Mouse (Mus musculus) intestine, embryonic 15.5 days (tissue): ENCODE measurements around the gene Thsd4. TPM values are rescaled to one million over a fixed set of nuclear protein-coding genes. Genes with fewer than 3 reads are reported as not detected.

Experiments
- ATAC-seq: fragments of 200-750 bp; cut with Nextera tagmentation; 2 replicates; pipeline ENCODE4 v1.8.0; 2017; ENCODE audit warnings: moderate TSS enrichment, moderate library complexity
- H3K27ac ChIP-seq: fragments of 300-500 bp; sonication (generic); 2 replicates; pipeline ENCODE4 v1.5.1; 2015; ENCODE audit warnings: mild to moderate bottlenecking, inconsistent platforms
- H3K27me3 ChIP-seq: fragments of 300-500 bp; sonication (generic); replicated peaks from 2 replicates; pipeline ENCODE4 v1.6.1; 2015; ENCODE audit warnings: inconsistent platforms
- H3K36me3 ChIP-seq: fragments of 300-500 bp; sonication (generic); 2 replicates; pipeline ENCODE4 v1.6.1; 2015; ENCODE audit warnings: inconsistent platforms
- H3K4me1 ChIP-seq: fragments of 300-500 bp; sonication (generic); replicated peaks from 2 replicates; pipeline ENCODE4 v1.6.1; 2015; ENCODE audit warnings: inconsistent platforms
- H3K4me2 ChIP-seq: fragments of 300-500 bp; sonication (generic); replicated peaks from 2 replicates; pipeline ENCODE4 v1.6.1; 2015; ENCODE audit warnings: mild to moderate bottlenecking, inconsistent platforms
- H3K4me3 ChIP-seq: fragments of 300-500 bp; sonication (generic); replicated peaks from 2 replicates; pipeline ENCODE4 v1.5.1; 2015; ENCODE audit warnings: inconsistent platforms
- H3K9ac ChIP-seq: fragments of 300-500 bp; sonication (generic); 2 replicates; pipeline ENCODE4 v1.6.1; 2015; ENCODE audit warnings: inconsistent platforms
- H3K9me3 ChIP-seq: fragments of 300-500 bp; sonication (generic); 2 replicates; pipeline ENCODE4 v1.6.1; 2016; ENCODE audit warnings: inconsistent platforms
- WGBS: fragments of 180-500 bp; shearing (Covaris S2); methylation state at CpG from one replicate; pipeline ENCODE4 v1.1.7; 2015; 5-methylcytosine and 5-hydroxymethylcytosine counted together
- polyA plus RNA-seq: library from polyadenylated mRNA; unstranded; fragments of >200 nt; fragmentation: Nextera tagmentation; extraction: Ambion mirVana; gene quantifications from 2 replicates; pipeline ENCODE4 v1.2.1, GENCODE M21; 2015

Gene Thsd4
- polyA plus RNA-seq, 1 experiment from 2014 or later: 23.2 TPM

DNA sequence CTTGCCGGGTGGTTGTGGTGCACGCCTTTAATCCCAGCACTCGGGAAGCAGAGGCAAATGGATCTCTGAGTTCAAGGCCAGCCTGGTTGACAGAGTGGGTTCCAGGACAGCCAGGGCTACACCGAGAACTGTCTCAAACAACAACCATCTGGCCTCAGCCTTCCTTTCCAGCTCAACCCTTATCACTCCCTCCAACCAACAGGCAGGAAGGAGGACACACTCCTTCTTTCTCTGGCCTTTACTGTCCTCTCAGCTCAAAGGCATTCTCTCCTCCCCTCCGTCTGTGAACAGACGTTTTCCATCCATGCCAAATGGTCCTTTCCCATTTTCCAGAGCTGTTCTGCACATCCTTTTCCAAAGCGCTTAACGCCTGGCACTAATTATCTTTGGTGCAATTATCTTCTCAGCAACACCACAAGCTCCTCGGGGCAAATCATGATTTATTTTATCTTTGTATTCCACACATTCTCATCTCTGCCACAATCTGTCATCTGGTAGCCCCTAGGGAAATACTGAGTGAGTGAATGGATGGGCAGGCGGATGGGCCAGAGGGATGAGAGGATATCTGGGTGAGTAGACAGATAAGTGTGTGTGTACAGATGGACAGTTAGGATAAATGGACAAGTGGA, 80.5 kb downstream of the Thsd4 start:
- H3K36me3 ChIP-seq: no peaks in the 10 kb centered on the region
- no peaks in the 10 kb centered on the region for H3K9me3 ChIP-seq
- peaks cover 8% of the 10 kb centered on the region; the same call in 1 of the 2 replicates for H3K4me1 ChIP-seq
- no peak overlapping the region for H3K27ac ChIP-seq
- 76% methylated on average over 10 of the region's 10 CpGs for WGBS
- H3K9ac ChIP-seq: no peak overlapping the region
- no peak overlapping the region for H3K4me3 ChIP-seq
- H3K27me3 ChIP-seq: no peaks in the 10 kb centered on the region
- no peak overlapping the region for H3K4me2 ChIP-seq
- ATAC-seq: no peak

DNA sequence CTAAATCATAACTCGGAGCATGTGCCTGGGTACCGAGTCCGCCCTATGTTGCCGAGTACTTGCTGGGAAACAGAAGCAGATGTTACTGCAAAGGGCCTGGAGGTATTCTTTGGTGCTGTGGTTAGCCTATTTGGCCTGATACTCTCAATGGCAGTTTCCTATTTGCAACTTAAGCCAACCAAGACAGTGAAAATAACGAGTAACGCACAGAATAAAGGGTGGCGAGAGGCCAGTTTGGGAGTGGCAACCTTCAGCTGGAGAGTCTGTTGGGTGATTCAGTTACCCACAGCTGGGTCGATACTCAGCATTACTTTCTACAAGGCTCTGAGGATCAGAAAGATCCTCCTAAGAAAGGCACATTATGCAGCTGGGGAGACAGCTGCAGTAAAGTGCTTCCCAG, 81.3 kb downstream of the Thsd4 start:
- H3K36me3 ChIP-seq: no peaks in the 10 kb centered on the region
- no peak overlapping the region for H3K4me3 ChIP-seq
- H3K27ac ChIP-seq: no peak overlapping the region
- H3K27me3 ChIP-seq: no peaks in the 10 kb centered on the region
- peaks cover under 1% of the 10 kb centered on the region; the same call in 1 of the 2 replicates for H3K4me1 ChIP-seq
- H3K9ac ChIP-seq: no peak overlapping the region
- WGBS: 67% methylated on average over 8 of the region's 8 CpGs
- no peaks in the 10 kb centered on the region for H3K9me3 ChIP-seq
- H3K4me2 ChIP-seq: no peak overlapping the region
- ATAC-seq: no peak

DNA sequence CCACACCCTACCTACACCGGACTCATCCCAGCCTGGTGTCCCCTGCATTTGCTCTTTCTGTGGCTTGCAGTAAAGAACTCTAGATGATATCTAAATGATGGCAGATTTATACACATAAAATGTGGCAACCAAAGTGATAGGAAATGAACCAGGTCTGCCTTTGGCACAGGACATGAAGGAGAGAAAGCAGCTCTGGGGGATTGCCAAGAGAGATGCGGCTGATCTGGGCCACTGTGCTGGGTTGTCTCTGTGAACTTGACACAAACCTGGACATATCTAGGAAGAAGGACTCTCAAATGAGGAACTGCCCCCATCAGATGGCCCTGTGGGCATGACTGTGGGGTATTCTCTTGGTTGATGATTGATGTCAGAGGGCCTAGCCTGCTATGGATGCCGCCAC, 85.6 kb downstream of the Thsd4 start:
- WGBS: 88% methylated on average over 3 of the region's 3 CpGs
- H3K4me3 ChIP-seq: no peak overlapping the region
- H3K4me1 ChIP-seq: no peaks in the 10 kb centered on the region
- H3K27me3 ChIP-seq: no peaks in the 10 kb centered on the region
- no peak overlapping the region for H3K27ac ChIP-seq
- no peak overlapping the region for H3K9ac ChIP-seq
- H3K4me2 ChIP-seq: no peak overlapping the region
- no peak for ATAC-seq
- no peaks in the 10 kb centered on the region for H3K36me3 ChIP-seq
- H3K9me3 ChIP-seq: no peaks in the 10 kb centered on the region

DNA sequence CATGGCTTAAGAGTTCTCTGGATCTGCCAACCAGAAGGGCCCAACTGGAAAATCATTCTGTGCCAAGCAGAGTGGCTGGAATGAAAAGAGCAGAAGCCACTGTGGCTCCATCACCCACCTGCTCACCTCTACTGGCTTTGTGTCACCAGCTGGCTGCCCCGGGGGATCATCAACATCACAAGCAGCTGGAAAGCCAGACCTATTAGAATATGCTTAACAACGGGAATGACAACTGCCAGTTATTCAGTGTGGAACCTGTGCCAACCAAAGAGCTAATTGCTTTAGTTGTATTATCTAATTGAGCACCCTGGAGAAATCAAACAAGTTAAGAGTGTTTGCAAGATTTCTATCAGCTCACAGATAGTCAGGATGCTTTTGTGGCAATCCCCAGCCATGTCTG, 87.8 kb downstream of the Thsd4 start:
- no peak overlapping the region for H3K4me2 ChIP-seq
- no peaks in the 10 kb centered on the region for H3K27me3 ChIP-seq
- no peak overlapping the region for H3K4me3 ChIP-seq
- 56% methylated on average over 2 of the region's 2 CpGs for WGBS
- no peak for ATAC-seq
- no peaks in the 10 kb centered on the region for H3K9me3 ChIP-seq
- no peak overlapping the region for H3K9ac ChIP-seq
- no peaks in the 10 kb centered on the region for H3K36me3 ChIP-seq
- H3K27ac ChIP-seq: no peak overlapping the region
- no peaks in the 10 kb centered on the region for H3K4me1 ChIP-seq

DNA sequence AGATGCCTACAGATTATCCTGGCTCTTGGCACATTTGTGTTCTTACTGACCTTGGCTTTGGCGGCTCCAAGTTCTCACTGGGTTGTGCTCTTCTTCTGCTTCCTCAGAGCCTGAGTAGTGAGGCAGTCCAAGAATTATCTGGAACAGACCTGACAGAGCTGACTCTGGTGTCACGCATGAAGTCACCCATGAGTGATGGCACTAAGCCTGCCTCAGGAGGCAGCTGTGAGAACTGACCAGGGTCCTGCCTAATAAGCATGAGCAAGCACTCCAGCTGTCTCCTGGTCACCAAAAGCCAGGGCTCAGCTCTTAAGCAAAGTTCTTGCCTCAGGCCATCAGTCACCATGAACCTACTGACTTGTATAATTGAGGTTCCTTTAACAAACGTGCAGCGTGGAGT, 89.9 kb downstream of the Thsd4 start:
- no peak overlapping the region for H3K4me3 ChIP-seq
- H3K9me3 ChIP-seq: no peaks in the 10 kb centered on the region
- H3K36me3 ChIP-seq: 0 out of 2 replicates have a peak, but pooled peaks cover 8% of the 10 kb centered on the region
- 86% methylated on average over 4 of the region's 4 CpGs for WGBS
- no peak overlapping the region for H3K27ac ChIP-seq
- no peak for ATAC-seq
- no peak overlapping the region for H3K4me2 ChIP-seq
- H3K27me3 ChIP-seq: no peaks in the 10 kb centered on the region
- H3K4me1 ChIP-seq: no peaks in the 10 kb centered on the region
- no peak overlapping the region for H3K9ac ChIP-seq

DNA sequence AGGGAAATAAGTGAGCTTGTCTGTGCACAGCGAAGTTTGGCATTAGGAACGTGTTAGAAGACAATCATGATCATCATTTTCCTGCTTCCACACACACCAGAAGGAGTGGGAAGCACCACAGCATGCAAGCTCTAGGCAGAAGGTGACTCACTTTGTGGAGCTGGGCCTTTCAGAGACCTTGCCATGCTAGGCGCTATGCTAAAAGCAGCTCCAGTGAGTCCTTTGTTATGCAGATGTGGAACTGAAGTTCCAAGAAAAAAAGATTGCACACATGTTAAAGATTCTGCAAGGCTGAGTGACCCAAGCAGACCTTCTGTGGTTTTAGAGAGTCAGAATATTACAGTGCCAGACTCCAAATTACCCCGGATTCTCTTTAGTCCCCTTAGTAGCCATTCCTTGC, 91.8 kb downstream of the Thsd4 start:
- no peak for ATAC-seq
- WGBS: 88% methylated on average over 4 of the region's 4 CpGs
- H3K9ac ChIP-seq: no peak overlapping the region
- no peaks in the 10 kb centered on the region for H3K9me3 ChIP-seq
- no peak overlapping the region for H3K27ac ChIP-seq
- H3K36me3 ChIP-seq: 0 out of 2 replicates have a peak, but pooled peaks cover 8% of the 10 kb centered on the region
- no peak overlapping the region for H3K4me3 ChIP-seq
- H3K27me3 ChIP-seq: no peaks in the 10 kb centered on the region
- H3K4me2 ChIP-seq: no peak overlapping the region
- no peaks in the 10 kb centered on the region for H3K4me1 ChIP-seq

- Histone ChIP-seq H3K9me3 (no peaks in the 10 kb centered on the region), H3K27me3 (no peaks in the 10 kb centered on the region), H3K4me2 (no peak overlapping the region), H3K4me3 (no peak overlapping the region), H3K27ac (no peak overlapping the region), H3K36me3 (no peaks in the 10 kb centered on the region), H3K4me1 (no peaks in the 10 kb centered on the region), H3K9ac (no peak overlapping the region)
- ATAC-seq: no peak
- 65% methylated on average over 4 of the region's 4 CpGs for WGBS
Measured at GRCm38 (mm10) chr9:60414076-60414755, 107.6 kb downstream of the Thsd4 start.

DNA sequence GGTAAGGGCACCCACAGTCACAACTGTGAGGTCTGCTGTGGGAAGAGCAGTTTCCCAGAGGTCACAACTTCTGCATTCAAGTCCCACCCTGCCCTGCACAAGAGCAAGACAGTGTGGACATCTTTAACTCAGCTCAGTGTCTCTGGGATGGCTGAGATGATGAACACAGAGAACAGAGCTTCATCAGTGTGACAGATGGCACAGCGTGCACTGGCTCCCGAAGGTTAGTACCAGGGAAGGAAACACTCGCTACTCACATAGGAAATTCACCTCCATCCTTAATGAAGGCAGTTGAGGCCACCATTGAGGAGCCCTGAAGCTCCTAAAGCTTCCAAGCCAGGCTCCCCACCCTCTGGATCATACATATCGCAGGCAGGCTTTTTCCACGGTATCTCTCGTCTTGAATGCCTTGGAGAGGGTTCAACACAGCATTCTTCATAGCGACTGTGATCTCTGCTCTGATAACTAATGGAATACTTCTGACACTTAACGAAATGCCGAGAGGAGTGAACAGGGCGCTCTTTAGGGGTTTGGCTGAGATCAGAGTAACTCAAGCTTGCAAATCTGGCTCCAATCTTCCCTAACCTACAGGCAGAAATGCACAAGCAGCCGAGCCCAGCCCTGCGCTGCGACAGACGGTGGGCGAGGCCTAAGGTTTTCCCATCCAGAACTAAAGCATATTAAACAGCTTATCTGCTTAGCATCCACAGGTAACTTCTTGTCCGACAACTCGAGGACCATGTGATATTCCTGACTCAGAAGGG, 110.8 kb downstream of the Thsd4 start:
- no peaks in the 10 kb centered on the region for H3K27me3 ChIP-seq
- H3K9ac ChIP-seq: no peak overlapping the region
- H3K27ac ChIP-seq: no peak overlapping the region
- no peak for ATAC-seq
- no peaks in the 10 kb centered on the region for H3K36me3 ChIP-seq
- no peak overlapping the region for H3K4me3 ChIP-seq
- H3K4me1 ChIP-seq: peaks cover 5% of the 10 kb centered on the region
- no peaks in the 10 kb centered on the region for H3K9me3 ChIP-seq
- 67% methylated on average over 17 of the region's 17 CpGs for WGBS
- H3K4me2 ChIP-seq: no peak overlapping the region

GRCm38 (mm10) chr9:60407374-60407773, 114.5 kb downstream of the Thsd4 start:
- no peaks in the 10 kb centered on the region for H3K9me3 ChIP-seq
- H3K9ac ChIP-seq: no peak overlapping the region
- whole genome bisulfite sequencing: 45% methylated on average over 1 of the region's 1 CpGs
- no peaks in the 10 kb centered on the region for H3K27me3 ChIP-seq
- ATAC-seq: no peak
- H3K36me3 ChIP-seq: no peaks in the 10 kb centered on the region
- H3K4me3 ChIP-seq: no peak overlapping the region
- peaks cover 13% of the 10 kb centered on the region for H3K4me1 ChIP-seq
- no peak overlapping the region for H3K4me2 ChIP-seq
- no peak overlapping the region for H3K27ac ChIP-seq

GRCm38 (mm10) chr9:60405777-60406176, 116.1 kb downstream of the Thsd4 start:
- no peaks in the 10 kb centered on the region for H3K9me3 ChIP-seq
- no peak overlapping the region for H3K27ac ChIP-seq
- no peak for ATAC-seq
- H3K4me3 ChIP-seq: no peak overlapping the region
- 22% methylated on average over 7 of the region's 7 CpGs for WGBS
- no peak overlapping the region for H3K9ac ChIP-seq
- H3K4me2 ChIP-seq: no peak overlapping the region
- H3K27me3 ChIP-seq: no peaks in the 10 kb centered on the region
- H3K36me3 ChIP-seq: no peaks in the 10 kb centered on the region
- H3K4me1 ChIP-seq: peaks cover 14% of the 10 kb centered on the region

DNA sequence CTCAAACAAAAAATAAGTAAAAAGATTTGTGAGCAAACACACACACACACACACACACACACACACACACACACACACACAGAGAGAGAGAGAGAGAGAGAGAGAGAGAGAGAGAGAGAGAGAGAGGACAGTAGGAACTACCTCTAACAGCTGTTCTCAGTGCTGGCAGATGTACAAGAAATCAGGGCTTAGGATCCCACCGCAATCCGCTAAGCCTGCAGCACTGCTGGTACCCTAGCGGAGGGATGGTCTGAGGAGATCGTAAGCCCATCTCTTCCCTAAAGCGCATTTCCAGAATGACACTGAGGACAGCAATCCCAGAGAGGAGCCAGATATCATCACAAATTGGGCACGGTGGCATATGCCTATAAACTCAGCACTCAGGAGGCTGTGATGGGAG, 119.2 kb downstream of the Thsd4 start:
- no peaks in the 10 kb centered on the region for H3K36me3 ChIP-seq
- H3K27me3 ChIP-seq: no peaks in the 10 kb centered on the region
- peaks cover 19% of the 10 kb centered on the region for H3K4me1 ChIP-seq
- no peak overlapping the region for H3K4me3 ChIP-seq
- ATAC-seq: no peak
- H3K27ac ChIP-seq: no peak overlapping the region
- 85% methylated on average over 6 of the region's 6 CpGs for WGBS
- H3K4me2 ChIP-seq: no peak overlapping the region
- H3K9me3 ChIP-seq: no peaks in the 10 kb centered on the region
- H3K9ac ChIP-seq: no peak overlapping the region

DNA sequence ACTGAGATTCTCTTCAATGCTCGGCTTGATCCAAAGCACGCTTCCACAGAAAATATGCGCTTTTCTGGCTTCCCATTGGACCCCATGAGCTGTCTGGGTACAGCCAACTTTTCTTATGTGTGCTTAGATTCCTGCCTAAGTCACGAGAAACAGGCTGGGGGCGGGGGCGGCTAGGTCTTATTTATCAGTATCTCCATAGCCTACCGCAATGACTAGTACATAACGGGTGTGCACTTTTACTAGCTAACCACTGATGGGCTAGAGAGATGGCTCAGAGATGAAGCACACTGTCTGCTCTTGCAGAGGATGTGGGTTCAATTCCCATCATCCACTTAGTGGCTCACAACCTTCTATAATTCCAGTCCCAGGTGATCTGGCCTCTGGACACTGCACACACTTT, 121.8 kb downstream of the Thsd4 start:
- WGBS: 90% methylated on average over 8 of the region's 8 CpGs
- no peak for ATAC-seq
- Histone ChIP-seq H3K27me3 (no peaks in the 10 kb centered on the region), H3K4me1 (0 out of 2 replicates have a peak, but pooled peaks cover 6% of the 10 kb centered on the region), H3K27ac (no peak overlapping the region), H3K4me3 (no peak overlapping the region), H3K4me2 (no peak overlapping the region), H3K9me3 (no peaks in the 10 kb centered on the region), H3K36me3 (no peaks in the 10 kb centered on the region), H3K9ac (no peak overlapping the region)
